Mouse (Mus musculus) heart, adult 8-10 months (tissue): ENCODE measurements around the gene Gm9999. TPM values are rescaled to one million over a fixed set of nuclear protein-coding genes. Genes with fewer than 3 reads are reported as not detected.

Experiments used
- DNase-seq: peaks from one replicate; pipeline ENCODE4 v3.0.0; 2022; ENCODE audit warnings: low spot score
- total RNA-seq, 4 experiments: library from RNA; stranded (reverse); gene quantifications; 2 replicates each; pipeline ENCODE4 v1.2.4; 2022

The Gm9999 gene
- total RNA-seq, 4 experiments from 2014 or later, result not detected

- DNase-seq, result no peak
Measured at GRCm38 (mm10) chr7:46999983-47000643, 16.7 kb downstream of the Gm9999 start.

DNA sequence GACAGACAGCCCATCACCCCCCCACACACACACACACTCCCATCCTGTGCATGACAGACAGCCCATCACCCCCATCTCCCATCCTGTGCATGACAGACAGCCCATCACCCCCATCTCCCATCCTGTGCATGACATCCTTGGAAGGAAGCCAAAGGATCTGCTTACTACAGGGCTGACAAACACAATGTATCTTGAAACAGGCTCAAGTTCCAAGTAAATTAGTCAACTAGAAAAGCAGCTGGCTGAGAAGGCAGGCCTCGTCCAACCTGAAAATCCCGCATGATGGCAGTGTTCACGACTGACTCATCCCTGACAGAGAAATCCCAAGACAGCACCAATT lies 17.2 kb downstream of the Gm9999 start:
- peak; percentile 32 for DNase-seq

DNA sequence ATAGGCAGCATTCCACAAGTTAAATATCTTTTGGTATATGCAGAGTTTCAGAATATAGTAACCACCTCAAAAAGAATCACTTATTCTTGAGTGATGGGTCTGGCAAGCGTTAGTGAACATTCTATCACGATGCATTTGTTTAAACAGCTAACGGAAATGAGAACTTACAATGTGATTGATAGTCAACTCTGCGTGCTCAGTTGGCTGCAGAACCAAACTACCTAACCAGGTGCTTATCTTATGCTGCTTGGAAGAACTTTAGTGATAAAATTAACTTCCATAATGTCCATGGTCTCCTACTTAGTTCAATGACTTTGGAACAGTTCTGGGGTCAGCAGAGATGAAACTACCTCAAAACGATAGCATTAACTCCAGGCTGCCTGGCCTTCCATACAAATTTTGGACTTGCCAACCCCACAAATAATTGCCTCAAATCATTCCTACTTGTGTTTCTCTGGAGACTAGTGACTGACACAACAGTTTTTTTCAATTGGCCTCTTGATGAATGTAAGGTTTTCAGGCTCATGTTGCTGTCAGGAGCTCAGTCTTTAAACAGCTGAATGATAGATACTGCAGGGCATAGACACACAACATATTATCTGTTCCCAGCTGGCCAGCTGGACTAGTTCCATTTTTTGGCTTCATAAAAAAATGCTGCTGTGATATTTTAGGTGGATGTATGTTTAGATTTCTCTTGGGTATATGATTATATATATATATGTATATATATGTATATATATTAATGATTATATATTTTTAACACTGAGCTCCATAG lies 17.9 kb downstream of the Gm9999 start:
- DNase-seq, result no peak

DNA sequence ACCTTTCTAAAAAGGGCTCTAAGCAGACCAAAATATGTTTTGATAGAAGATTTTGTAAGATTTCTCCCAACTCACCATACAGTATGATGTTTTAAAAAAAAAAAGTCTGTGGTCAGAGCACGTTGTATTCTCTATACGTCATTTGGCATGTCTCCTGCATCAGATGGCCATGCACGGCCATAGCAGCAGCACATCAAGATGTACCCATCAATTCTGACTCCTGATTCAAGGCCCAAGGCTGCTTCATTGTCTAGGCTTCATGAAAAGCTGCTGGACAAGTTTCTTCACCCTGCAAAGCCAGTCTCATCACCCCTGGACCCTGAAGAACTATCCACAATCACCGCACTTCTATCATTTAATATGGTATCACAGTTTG lies 18.5 kb downstream of the Gm9999 start:
- DNase-seq, result no peak

DNA sequence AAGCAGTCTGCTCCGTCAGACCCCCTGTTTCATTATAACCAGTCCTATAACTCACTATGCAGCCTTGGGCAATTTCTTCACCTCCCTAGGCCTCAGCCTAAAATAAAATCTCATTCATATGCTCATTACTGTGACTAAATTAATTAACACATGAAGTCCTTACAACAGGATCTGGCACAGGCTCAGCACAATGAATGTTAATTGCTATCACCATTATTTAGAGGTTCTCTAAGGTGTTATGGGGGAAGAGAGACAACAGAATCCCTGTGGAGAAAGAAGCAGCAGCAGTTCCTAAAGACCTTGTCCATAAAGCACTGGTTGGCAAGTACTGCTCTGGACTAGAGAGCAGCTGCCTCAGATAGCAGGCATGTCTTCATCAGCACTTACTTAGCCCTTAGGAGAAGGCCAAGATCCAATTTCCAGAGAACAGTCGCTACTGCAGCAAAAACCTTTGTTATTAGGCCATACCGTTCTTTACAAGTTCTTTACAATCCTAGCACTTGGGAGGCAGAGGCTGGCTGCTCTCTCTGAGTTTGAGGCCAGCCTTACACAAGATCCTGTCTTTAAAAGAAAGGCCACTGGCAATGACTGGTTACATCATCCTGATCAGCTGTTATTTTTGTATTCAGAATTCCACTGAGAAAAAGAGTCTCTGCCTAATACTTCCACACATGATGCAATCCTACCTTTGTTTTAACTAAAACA lies 20.2 kb downstream of the Gm9999 start:
- DNase-seq, result no peak

DNA sequence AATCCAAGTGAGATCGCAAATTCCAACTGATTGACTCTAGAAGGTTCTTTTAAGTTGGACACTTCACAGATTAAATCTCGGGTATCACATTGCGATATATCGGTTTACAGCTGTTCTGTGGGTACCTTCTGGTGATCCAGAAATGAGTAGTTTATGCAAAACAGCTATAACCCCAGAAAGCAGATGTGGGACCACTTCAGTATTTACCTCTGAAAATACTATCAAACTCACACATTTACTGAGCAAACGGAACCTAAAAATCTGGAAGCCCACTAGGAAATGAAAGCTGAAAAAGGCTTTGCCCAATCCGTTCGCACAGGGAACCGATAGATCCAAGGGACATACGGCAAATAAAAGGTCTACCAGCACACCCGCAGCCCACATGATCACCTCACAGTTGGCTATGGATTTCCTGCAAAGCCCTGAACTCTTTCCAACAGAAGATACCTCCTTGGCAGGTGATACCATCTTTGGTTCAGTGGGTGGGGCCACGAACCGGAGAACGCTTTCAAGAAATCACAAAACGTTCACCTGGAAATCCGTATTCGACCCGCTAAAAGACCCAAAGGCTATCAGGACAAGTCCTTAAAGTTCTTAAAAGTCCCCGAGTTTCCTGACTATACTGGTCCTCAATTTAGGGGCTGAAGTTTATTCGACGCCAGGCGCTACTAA lies 23.9 kb downstream of the Gm9999 start:
- no peak for DNase-seq

DNA sequence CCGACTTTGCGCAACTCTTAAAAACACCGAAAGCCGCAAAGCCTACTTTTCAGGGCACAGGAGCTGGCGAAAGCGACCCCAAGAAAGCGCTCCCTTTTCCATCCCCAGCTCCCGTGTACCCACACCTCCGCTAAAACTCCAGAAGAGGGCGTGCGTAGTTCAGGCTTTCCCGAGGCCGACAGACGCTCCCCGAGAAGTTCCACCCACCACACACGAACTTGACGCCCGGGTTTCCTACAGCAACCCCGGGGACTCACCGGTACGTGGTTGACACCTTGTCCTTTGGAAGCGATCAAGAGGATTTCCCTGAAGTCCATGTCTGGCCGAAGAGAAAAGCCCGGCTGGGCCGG lies 24.4 kb downstream of the Gm9999 start:
- no peak for DNase-seq

GRCm38 (mm10) chr7:47008168-47008993 lies 25.0 kb downstream of the Gm9999 start, which contains the start of gene Spty2d1:
Spty2d1 (minus strand) TSS chr7:47008411.
- peak; percentile 100 for DNase-seq

- DNase-seq, result no peak
Measured at GRCm38 (mm10) chr7:47013131-47013767, 29.9 kb downstream of the Gm9999 start.

DNA sequence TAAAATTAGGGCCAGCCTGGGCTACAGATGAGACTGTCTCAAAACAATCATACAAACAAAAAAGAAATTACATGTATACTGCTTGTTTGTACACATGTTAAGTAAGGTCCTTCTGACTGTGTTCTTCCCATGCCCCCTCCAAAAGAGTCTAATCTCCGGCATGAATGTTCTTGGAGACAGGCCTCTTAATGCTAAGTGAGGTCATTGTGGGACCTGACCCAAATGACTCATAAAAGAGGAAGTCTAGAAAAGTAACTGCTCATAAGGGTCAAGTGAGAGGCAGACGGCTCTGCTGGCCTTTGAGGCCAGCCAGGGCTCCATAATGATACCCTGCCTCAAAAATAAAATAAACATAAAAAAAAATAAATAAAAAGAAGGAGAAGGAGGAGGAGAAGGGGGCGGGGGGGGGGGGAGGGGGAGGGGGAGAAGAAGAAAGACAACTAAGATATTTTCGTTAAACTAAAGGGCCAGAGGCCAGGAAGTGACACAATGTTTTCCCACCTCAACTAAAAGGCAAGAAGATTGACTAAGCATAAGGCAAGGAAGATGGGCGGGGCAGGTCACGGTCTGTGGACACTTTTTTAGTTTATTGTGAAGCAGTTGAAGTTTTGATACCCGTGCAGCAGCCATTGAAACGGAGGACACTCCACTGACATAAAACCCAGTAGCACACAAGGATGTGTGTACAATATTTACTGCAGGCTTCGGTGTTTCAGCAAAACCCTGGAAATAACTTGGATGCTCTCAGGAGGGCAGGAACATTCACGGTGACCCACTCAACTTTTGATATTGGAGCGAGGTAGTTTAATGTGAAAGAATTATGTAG lies 31.4 kb downstream of the Gm9999 start:
- DNase-seq, result peak; percentile 91

DNA sequence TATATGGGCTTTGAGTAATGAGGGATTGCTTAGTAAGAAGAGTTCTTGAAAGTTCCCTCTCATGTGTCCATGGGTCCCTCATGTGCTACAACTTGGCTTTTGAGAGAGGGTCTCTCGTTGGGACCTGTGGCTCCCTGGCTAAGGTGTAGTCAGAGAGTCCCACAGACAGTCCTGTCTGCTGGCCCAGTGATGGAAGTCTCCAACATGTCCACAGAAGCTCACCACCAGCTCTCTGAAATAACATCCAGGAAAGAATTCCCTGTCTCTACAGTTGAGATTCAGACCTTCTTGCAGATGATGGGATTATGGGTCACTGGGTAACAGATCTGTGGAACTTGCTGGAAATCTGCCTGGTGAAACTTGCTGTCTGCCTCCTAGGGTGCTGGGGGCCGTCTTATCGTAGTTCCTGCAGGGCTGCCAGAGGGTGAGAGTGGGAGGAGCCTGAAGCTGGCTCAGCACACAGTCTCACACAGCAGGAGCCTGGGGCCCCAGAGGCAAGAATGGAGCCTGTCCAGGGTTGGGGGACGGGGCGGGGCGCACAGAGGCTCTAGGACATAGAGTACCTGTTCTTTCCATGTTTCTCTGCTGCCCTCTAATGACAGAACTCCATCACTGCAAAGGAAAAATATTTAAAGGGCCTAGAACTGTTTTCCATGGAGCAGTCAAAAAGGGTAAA lies 32.1 kb downstream of the Gm9999 start:
- DNase-seq, result peak; percentile 93

- DNase-seq, result no peak
Measured at GRCm38 (mm10) chr7:47016602-47017001, 33.2 kb downstream of the Gm9999 start.

- no peak for DNase-seq
Measured at GRCm38 (mm10) chr7:47017146-47017545, 33.8 kb downstream of the Gm9999 start.

DNA sequence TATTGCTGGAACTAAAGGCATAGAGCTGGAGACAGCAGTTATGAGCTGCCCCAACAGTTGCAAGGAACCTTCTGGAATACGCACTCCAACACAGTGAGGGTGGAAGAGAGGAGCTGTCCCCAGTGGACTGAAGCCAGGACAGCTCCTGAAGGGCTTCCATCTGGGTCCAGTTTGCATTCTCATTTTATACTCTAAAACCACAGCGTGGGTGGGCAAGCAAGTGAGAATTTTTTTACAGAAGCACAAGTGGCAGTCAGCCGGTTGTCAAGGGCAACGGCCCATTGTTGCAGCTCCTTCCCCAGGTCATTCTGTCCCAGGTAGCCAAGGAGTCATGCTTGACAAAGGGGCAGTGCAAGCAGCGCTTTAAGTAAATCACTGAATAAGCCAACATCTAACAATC lies 36.3 kb downstream of the Gm9999 start:
- no peak for DNase-seq

DNA sequence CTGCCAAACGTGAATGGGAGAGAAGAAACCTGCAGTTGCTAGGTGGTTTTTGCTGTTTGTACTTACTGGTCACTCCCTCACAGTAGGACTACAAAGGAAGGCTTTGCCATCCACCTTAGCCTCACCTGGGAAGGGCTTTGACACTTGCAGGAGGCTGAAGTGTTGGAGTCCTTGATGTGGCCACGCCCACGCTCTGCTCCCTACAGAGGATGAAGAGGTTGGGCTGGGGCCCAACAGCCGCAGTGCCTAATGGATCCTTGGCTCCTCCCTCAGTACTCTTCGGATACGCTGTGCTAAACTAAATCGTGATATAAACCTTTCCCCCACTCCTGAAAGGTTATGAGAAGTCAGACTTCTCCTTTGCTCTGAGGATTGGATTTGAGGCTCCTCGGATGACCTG lies 37.6 kb downstream of the Gm9999 start:
- DNase-seq, result no peak

- peak; percentile 36 for DNase-seq
Measured at GRCm38 (mm10) chr7:47022482-47022881, 39.1 kb downstream of the Gm9999 start.

DNA sequence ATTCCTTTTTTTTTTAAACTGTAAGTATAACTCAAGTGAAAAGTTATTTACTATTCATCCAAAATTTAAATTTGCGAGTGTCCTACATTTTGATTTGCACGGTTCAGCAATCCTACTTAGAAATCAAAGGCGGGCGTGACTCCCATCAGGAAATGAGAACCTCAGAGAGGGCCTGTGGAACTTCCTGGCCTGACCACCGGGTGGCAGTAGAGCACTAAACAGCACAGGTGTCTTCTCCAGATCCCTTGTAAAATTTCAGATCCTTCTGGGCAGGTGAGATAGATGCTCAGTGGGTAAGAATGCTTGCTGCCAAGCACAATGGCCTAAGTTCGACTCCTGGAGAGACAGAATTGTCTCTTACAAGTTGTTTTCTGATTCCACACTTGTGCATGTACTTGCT lies 40.1 kb downstream of the Gm9999 start:
- peak; percentile 89 for DNase-seq

DNA sequence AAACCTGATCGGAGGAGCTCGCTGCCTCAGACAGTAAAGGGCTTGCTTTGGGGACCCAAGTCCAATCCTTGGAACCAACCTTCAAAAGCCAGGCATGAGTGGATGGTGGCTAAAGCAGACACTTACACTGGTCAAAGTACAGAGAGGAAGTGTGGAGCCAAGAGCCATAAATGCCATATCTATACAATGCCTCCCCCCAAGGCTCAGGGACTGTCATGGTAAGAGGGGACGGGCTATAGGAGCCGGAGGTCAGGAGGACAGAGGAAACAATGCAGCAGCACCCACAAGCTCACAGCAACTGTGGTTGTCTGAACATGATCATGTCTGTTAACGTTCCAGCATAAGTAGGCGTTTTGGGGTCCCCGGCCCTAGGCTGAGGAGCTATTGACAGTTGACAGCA lies 41.1 kb downstream of the Gm9999 start:
- DNase-seq, result no peak

DNA sequence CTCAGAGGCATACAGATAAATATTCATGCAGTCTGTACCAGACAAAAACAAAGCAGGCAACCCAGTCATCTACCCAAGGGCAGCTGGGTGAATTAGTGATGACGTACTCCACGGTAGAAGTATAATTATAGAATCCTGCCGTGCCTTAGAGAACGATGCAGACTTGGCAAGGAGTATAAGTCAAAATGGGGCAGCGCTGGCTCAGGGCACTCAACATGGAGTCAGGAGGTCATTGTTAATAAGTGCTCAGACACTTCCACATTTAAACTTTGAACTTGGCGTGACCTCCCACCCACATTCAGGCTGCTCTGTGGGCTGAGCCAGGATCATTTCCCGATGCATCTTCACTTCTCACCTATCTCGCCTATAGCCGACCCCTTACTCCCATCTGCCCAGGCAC lies 42.0 kb downstream of the Gm9999 start:
- DNase-seq, result no peak
